34 mouse cellular contexts compared by ENCODE assay signal in genomic region chr14:12065736-12066135, GRCm38 (mm10).
"Had no signal": no experiment of that assay in that cellular context is flagged by ENCODE, and none has a peak within 500 bp of the region (broad histone marks: within the 10 kb centered on the region; RNA-seq: fewer than 3 reads in every experiment).

No protein-coding gene starts in this region.

- H3K4me2 ChIP-seq: heart, embryonic 12.5 days; heart, embryonic 13.5 days; heart, embryonic 15.5 days; hindbrain, embryonic 12.5 days; hindbrain, embryonic 13.5 days; hindbrain, embryonic 14.5 days; hindbrain, embryonic 15.5 days; intestine, embryonic 15.5 days; kidney, embryonic 15.5 days had no signal

- H3K9ac ChIP-seq: heart, embryonic 12.5 days; heart, embryonic 13.5 days; heart, embryonic 15.5 days; hindbrain, embryonic 12.5 days; hindbrain, embryonic 13.5 days; hindbrain, embryonic 14.5 days; hindbrain, embryonic 15.5 days; intestine, embryonic 15.5 days; kidney, embryonic 15.5 days had no signal

- ATAC-seq: hindbrain, embryonic 16.5 days; hindbrain, postnatal 0 days; inflammation-experienced regulatory T-cells, adult 6 months; intestine, embryonic 15.5 days; intestine, embryonic 16.5 days; intestine, postnatal 0 days had no signal

- H3K27me3 ChIP-seq: heart, embryonic 12.5 days; heart, embryonic 13.5 days; heart, embryonic 15.5 days; hindbrain, embryonic 12.5 days; hindbrain, embryonic 13.5 days; hindbrain, embryonic 15.5 days; intestine, embryonic 15.5 days; kidney, embryonic 15.5 days had no signal

- H3K4me1 ChIP-seq: heart, embryonic 10.5 days; hindbrain, embryonic 10.5 days; hindbrain, embryonic 12.5 days; hindbrain, embryonic 15.5 days; intestine, embryonic 15.5 days had no signal

- DNase-seq: heart, postnatal 10 days; heart, postnatal 14 days; heart, postnatal 36 days; heart, postnatal 4 days; kidney, adult 11 months; kidney, adult 18-20 months; kidney, adult 2 months; kidney, adult 8-10 months; kidney, adult 9 months; kidney, postnatal 10 days; kidney, postnatal 14 days; kidney, postnatal 25 days; kidney, postnatal 36 days; kidney, postnatal 4 days; layer of hippocampus, adult 9-11 months; layer of hippocampus, postnatal 36 days had no signal

- H3K4me3 ChIP-seq: heart, embryonic 10.5 days; heart, embryonic 12.5 days; heart, embryonic 13.5 days; heart, embryonic 15.5 days; hindbrain, embryonic 10.5 days; hindbrain, embryonic 12.5 days; hindbrain, embryonic 13.5 days; hindbrain, embryonic 15.5 days; intestine, embryonic 15.5 days; kidney, embryonic 15.5 days; layer of hippocampus, adult 2 months had no signal

- H3K27ac ChIP-seq: heart, embryonic 10.5 days; heart, embryonic 13.5 days; heart, embryonic 15.5 days; hindbrain, embryonic 10.5 days; hindbrain, embryonic 12.5 days; hindbrain, embryonic 13.5 days; hindbrain, embryonic 14.5 days; hindbrain, embryonic 15.5 days; hindbrain, postnatal 0 days; intestine, embryonic 15.5 days; kidney, embryonic 15.5 days; kidney, postnatal 0 days; layer of hippocampus, adult 2 months had no signal

- H3K36me3 ChIP-seq: heart, embryonic 10.5 days; heart, embryonic 12.5 days; heart, embryonic 13.5 days; heart, embryonic 15.5 days; hindbrain, embryonic 12.5 days; hindbrain, embryonic 13.5 days; hindbrain, embryonic 15.5 days; intestine, embryonic 15.5 days; kidney, embryonic 15.5 days had no signal

- H3K9me3 ChIP-seq: heart, embryonic 10.5 days; heart, embryonic 12.5 days; heart, embryonic 13.5 days; heart, embryonic 15.5 days; hindbrain, embryonic 10.5 days; hindbrain, embryonic 12.5 days; hindbrain, embryonic 13.5 days; hindbrain, embryonic 15.5 days; intestine, embryonic 15.5 days; kidney, embryonic 15.5 days had no signal
